Mouse (Mus musculus) embryonic stem cell, embryonic (primary cell): ENCODE measurements at regions not wholly inside any gene's neighbourhood (a gene's known extent, or its start where the extent isn't known, plus 50 kb on each side); places are given as distances from the start of the nearest gene placed in this dataset.

Experiments
- CTCF ChIA-PET, 4 experiments: fragments of 300-600 bp in 2 of 4; fragments of 350-600 bp in 2 of 4; sonication (Branson Sonifier 250); formaldehyde crosslinking; loops; one replicate each; lab custom pipeline; 2022; ENCODE audit warnings: inconsistent platforms in 2 of 4; lab: Charles Lee
- POLR2A ChIA-PET, 4 experiments: fragments of 300-600 bp in 2 of 4; fragments of 350-600 bp in 2 of 4; sonication (Branson Sonifier 250); formaldehyde crosslinking; loops; one replicate each; lab custom pipeline; 2022; ENCODE audit warnings: antibody characterized with exemption in 4 of 4, inconsistent platforms in 1 of 4; lab: Charles Lee

DNA sequence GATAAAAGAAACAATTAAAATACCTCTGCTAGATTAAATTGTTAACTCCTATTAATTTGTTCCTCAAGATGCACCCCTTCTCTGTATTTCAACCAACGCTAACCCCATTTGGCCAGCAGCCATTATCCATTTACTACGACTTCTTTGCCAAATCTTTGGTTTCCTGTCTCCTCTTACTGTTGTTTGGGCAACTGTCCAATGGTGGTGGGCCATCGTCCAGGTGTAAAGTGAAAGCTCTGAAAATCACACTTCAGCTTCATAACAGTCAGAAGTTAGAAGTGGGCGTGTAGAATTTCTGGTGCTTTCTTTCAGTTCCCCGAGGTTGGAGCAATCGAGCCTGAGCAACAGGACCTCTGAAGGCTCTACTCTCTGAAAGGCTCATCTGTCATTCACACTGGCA lies 66.8 kb upstream of the Zbtb20 start:
- POLR2A ChIA-PET: no interaction called here
- CTCF ChIA-PET: no interaction called here

DNA sequence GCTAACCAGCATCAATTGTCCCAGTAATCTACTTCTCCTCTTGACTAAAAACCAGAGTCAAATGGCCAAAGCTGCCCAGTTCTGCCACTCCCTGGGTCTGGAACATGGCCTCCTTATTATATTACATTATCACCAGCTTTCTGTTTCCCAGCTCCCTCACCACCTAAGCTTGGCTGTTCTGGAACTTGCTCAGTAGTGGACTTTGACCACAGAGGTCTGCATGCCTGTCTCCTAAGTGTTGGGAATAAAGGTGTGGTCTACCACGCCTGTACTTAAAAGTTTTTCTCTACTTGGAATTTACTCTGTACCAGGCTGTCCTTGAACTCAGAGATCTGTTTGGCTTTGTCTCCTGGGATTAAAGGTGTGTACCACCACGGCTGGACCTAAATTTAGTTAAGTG lies 68.1 kb upstream of the Zbtb20 start:
- ChIA-PET CTCF (no interaction called here), POLR2A (no interaction called here)

DNA sequence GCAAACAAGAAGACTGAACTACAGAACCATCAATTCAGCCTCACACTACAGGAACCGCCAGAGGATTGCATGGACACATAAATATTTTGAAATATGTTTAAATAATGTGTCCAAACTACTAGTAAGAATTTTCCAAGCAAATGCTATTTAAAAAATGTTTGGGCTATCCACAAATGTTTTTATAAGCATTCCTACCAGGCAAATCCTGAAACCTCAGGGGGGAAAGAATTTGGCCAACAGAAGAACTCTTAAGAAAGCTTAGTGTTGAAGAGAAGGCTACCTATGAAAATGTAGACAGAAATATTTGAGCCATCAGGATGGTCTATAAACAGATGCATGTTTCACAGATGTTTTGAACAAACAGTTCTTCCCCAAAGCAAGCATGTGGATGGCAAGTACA lies 72.1 kb upstream of the Zbtb20 start:
- ChIA-PET CTCF (no interaction called here), POLR2A (no interaction called here)

DNA sequence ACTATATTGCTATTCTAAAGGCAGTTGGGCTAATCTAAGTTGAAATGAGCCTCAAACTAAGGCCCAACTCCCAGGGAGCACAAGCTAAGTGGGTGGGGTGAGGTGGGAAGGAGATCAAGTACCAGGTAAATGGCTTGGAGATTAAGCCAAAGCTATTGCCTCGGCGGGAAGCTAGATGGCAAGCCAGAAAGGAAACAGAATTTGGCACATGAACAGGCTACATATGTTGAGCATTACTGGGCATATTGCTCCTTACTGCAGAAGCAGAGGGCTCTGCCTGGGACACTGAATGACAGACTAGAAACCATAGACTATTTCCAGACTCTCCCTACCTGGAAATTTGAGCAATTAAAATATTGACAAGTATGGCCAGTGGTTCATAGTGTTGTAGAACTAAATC lies 83.1 kb upstream of the Zbtb20 start:
- ChIA-PET CTCF (no interaction called here), POLR2A (no interaction called here)

GRCm38 (mm10) chr16:42784712-42785111 lies 91.0 kb upstream of the Zbtb20 start:
- ChIA-PET POLR2A (no interaction called here), CTCF (interaction anchor here in 1 of 4 experiments (0.5 kb wide), 1 partner anchor 10 kb away, joined by 4 read pairs; no protein-coding TSS in a partner anchor)

- ChIA-PET POLR2A (no interaction called here), CTCF (interaction anchor here in 1 of 4 experiments (0.5 kb wide), 1 partner anchor 10 kb away, joined by 4 read pairs; no protein-coding TSS in a partner anchor)
Observed at GRCm38 (mm10) chr16:42784031-42784430, 91.7 kb upstream of the Zbtb20 start.

DNA sequence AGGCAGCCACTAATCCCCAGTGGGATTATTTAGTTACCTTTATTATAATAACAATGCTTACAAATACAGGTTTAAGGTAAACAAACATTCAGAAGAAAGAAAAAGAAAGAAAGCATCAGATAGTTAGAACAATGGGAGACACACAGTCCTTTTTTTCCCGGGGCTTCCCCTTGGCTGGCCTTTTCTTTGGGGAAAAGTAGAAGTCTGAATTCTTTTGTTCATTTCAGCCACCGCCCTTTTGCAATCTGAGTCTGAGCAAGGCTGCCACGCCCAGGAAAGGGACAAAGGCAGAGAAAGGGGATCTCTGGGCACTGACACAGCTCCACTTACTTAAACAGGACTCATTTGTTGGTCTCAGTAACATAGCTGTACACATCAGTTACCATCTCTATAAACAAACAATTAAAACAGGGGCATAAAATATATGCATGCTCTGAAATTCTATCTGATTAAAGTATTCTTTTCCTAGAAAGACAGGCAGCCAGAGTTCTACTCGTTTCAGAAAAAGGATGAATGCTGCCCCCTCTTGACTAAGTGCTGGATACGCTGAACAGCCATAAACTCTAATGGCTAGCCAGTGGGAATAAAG lies 93.5 kb upstream of the Zbtb20 start:
- ChIA-PET CTCF (interaction anchor here in 2 of 4 experiments (0.6 to 0.7 kb wide), 2 partner anchors 505 kb away, joined by 3 read pairs; no protein-coding TSS in a partner anchor), POLR2A (interaction anchor here in 3 of 4 experiments (0.5 to 2.7 kb wide), 19 partner anchors 10 to 1357 kb away, joined by 3 to 24 read pairs (median 5); partner anchors contain the start of genes Zbtb20 (in 3 of the 3), Atp6v1a (in 1 of the 3) and Naa50 (in 1 of the 3))

DNA sequence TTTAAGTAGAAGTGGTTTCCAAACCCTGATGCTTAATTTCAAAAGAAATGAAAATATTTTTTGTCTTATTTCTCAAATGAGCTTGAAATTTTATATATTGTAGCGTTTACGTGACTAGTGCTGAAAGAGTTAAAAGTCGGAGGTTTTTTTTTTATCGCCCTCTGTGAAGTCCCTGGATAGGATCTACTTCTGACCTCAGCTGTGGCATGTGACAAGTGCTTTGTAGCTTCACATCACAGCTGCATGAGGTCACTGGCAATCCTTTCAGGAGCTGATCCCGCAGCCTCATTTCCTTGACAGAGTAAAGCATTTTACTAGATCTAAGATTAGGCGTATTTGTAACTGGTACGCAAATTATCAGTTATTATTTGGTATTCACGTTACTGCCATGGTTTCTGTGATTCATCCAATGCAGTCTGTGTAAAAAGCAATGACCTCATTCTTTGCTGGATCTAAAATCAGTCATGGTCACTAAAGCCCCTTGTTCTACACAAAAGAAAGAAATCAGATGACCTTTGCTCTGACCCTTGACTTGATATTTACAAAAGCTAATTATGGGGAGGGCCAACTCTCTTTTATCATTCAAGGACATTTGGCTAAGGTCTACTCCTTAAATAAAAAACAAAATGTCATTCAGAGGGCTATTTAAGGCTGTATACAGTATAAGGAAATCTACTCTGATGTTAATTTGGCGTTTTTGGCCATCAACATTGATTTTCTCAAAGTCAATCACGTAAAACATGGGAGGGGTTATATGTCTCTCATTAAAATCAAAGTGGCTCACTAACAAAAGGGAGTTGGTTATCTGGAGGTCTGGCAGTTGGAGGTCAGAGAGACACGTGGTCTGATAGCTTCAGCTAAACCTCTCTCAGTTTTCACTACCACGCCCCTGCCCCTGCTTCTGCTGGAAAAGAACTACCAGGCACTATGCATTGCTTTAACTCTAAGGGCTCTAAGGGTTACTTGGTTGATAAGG lies 94.3 kb upstream of the Zbtb20 start:
- ChIA-PET POLR2A (interaction anchor here in 3 of 4 experiments (0.5 to 2.7 kb wide), 23 partner anchors 9 to 1358 kb away, joined by 3 to 24 read pairs (median 6); partner anchors contain the start of genes Zbtb20 (in 3 of the 3), Atp6v1a (in 1 of the 3) and Naa50 (in 1 of the 3)), CTCF (interaction anchor here in 3 of 4 experiments (0.6 to 1.0 kb wide), 4 partner anchors 11 to 591 kb away, joined by 3 to 5 read pairs (median 3); no protein-coding TSS in a partner anchor)

DNA sequence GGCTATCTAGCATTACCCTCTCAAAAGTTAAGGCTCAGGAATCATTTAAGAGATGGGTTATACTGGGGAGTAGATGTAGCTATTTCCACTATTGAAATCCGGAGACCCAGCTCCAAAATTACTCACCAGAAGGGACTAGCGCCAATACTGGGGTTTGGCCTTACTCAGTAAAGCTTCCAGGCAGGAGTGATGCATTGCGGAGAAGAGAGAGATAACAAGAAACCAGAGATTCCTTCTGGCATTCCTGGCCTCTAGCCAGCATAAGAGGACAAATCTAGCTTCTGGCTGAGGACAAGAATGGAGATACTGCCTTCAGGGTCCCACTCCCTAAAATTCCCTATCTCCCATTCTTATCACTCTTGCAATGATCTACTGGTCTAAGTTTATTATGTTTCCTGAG lies 95.7 kb upstream of the Zbtb20 start:
- ChIA-PET CTCF (no interaction called here), POLR2A (interaction anchor here in 2 of 4 experiments (0.6 to 0.9 kb wide), 3 partner anchors 40 to 675 kb away, joined by 3 to 4 read pairs (median 3); no protein-coding TSS in a partner anchor)

DNA sequence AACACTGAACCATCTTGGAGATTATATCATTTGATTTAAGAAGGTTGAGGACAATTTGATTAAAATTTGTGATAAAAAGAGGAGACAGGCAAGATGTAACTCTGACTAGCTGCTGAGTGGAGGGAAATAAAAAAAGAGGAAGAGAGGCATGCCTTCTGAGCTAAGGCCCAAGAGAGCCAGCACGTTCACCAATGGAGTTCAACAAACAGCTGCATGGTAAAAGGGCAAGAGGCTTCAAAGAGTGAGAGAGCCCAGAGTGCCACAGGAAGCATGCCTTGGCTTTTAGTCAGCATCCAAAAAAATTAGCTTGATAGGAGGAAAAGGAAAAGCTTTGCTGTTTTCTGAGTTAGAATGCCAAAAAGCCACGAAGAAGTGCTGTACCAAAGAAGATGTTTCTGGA lies 103.0 kb upstream of the Zbtb20 start:
- ChIA-PET POLR2A (interaction anchor here in 2 of 4 experiments (0.8 to 1.4 kb wide), 3 partner anchors 8 to 10 kb away, joined by 3 to 8 read pairs (median 8); no protein-coding TSS in a partner anchor), CTCF (interaction anchor here in 1 of 4 experiments (0.7 kb wide), 1 partner anchor 18 kb away, joined by 5 read pairs; no protein-coding TSS in a partner anchor)

GRCm38 (mm10) chr16:42770199-42770598 lies 105.5 kb upstream of the Zbtb20 start:
- CTCF ChIA-PET: interaction anchor here in 1 of 4 experiments (0.7 kb wide), 1 partner anchor 395 kb away, joined by 7 read pairs; no protein-coding TSS in a partner anchor
- POLR2A ChIA-PET: interaction anchor here in 3 of 4 experiments (0.5 to 2.4 kb wide), 5 partner anchors 11 to 272 kb away, joined by 3 to 12 read pairs (median 7); partner anchors contain the start of gene Zbtb20 (in 1 of the 3)

DNA sequence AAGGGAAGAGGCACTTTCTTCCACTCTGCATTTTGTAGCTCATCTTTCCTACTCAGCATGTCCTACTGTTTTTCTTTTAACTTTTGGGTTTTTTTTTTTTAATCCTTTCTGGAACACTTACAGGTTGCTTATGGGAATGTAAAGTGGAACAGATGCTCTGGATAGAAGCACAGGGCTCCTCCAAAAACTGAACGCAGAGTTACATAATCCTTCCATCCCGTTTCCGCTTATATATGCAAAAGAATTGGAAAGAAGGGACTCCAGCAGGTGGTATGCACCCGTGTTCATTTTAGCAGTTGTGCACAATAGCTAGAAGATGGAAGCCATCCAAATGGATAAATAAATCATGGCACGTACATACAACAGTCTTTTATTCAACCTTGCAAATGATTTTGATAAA lies 127.0 kb upstream of the Zbtb20 start:
- ChIA-PET CTCF (no interaction called here), POLR2A (interaction anchor here in 1 of 4 experiments (0.7 kb wide), 1 partner anchor 114 kb away, joined by 3 read pairs; no protein-coding TSS in a partner anchor)

- ChIA-PET CTCF (interaction anchor here in 1 of 4 experiments (0.6 kb wide), 1 partner anchor 260 kb away, joined by 3 read pairs; no protein-coding TSS in a partner anchor), POLR2A (interaction anchor here in 3 of 4 experiments (0.6 to 0.9 kb wide), 3 partner anchors 10 to 1067 kb away, joined by 3 to 6 read pairs (median 3); no protein-coding TSS in a partner anchor)
Observed at GRCm38 (mm10) chr16:42745943-42746675, 129.6 kb upstream of the Zbtb20 start.

- ChIA-PET POLR2A (no interaction called here), CTCF (interaction anchor here in 1 of 4 experiments (0.6 kb wide), 1 partner anchor 314 kb away, joined by 4 read pairs; no protein-coding TSS in a partner anchor)
Observed at GRCm38 (mm10) chr16:42743538-42743937, 132.1 kb upstream of the Zbtb20 start.

GRCm38 (mm10) chr16:42743120-42743519 lies 132.6 kb upstream of the Zbtb20 start:
- CTCF ChIA-PET: interaction anchor here in 1 of 4 experiments (0.6 kb wide), 1 partner anchor 313 kb away, joined by 4 read pairs; no protein-coding TSS in a partner anchor
- POLR2A ChIA-PET: no interaction called here

DNA sequence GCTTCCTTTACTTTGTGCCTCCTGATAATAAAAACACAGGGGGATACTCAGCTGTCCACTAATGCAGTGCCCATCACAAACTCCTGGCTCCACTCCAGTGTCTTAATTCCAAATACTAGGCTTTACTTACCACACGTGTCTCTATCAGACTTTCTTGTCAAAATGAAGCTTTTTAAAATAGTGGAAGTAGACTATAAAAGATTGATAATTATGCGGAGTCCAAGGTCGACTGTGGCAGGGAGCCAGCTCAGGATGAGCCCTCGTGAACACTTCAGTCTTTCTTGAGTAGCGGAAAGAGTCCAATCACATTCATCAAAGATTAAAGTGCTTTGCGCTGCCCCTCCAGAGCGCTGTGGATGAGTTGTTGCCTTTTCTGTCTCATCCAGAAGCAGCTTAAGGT lies 147.9 kb upstream of the Zbtb20 start:
- ChIA-PET POLR2A (no interaction called here), CTCF (no interaction called here)

- POLR2A ChIA-PET: interaction anchor here in 1 of 4 experiments (0.7 kb wide), 1 partner anchor 144 kb away, joined by 3 read pairs; no protein-coding TSS in a partner anchor
- CTCF ChIA-PET: interaction anchor here in 1 of 4 experiments (0.6 kb wide), 1 partner anchor 529 kb away, joined by 3 read pairs; no protein-coding TSS in a partner anchor
Observed at GRCm38 (mm10) chr16:42719915-42720314, 155.8 kb upstream of the Zbtb20 start.

GRCm38 (mm10) chr16:42718452-42718851 lies 157.2 kb upstream of the Zbtb20 start:
- ChIA-PET CTCF (no interaction called here), POLR2A (no interaction called here)
